Mouse (Mus musculus) forebrain, embryonic 11.5 days (tissue): Measurements from ENCODE around the gene Cldn2. TPM values are rescaled to one million over a fixed set of nuclear protein-coding genes. Genes with fewer than 3 reads are reported as not detected.

Experiments
- ATAC-seq: fragments of 200-750 bp; cut with Nextera tagmentation; replicated peaks from 2 replicates; pipeline ENCODE4 v1.8.0; 2017; ENCODE audit warnings: moderate TSS enrichment; ENCODE audit not compliant: low FRiP score
- DNase-seq: peaks from one replicate; pipeline ENCODE4 v3.0.0-alpha.2; 2017; ENCODE audit warnings: low spot score
- H3K27ac ChIP-seq: fragments of 300-500 bp; sonication (generic); 2 replicates; pipeline ENCODE4 v1.5.1; 2014; ENCODE audit warnings: low read depth, low read length
- H3K27me3 ChIP-seq: fragments of 300-500 bp; sonication (generic); 2 replicates; pipeline ENCODE4 v1.6.1; 2014; ENCODE audit warnings: mild to moderate bottlenecking, low read length, mixed read lengths; ENCODE audit not compliant: control insufficient read depth, insufficient read depth
- H3K36me3 ChIP-seq: fragments of 300-500 bp; sonication (generic); 2 replicates; pipeline ENCODE4 v1.6.1; 2014; ENCODE audit warnings: mild to moderate bottlenecking, low read length, moderate library complexity, mixed read lengths; ENCODE audit not compliant: control insufficient read depth, insufficient read depth
- H3K4me1 ChIP-seq: fragments of 300-500 bp; sonication (generic); replicated peaks from 2 replicates; pipeline ENCODE4 v1.6.1; 2014; ENCODE audit warnings: low read length, mixed read lengths; ENCODE audit not compliant: control insufficient read depth, insufficient read depth
- H3K4me2 ChIP-seq: fragments of 300-500 bp; sonication (generic); 2 replicates; pipeline ENCODE4 v1.6.1; 2014; ENCODE audit warnings: low read depth, mild to moderate bottlenecking, low read length, moderate library complexity, mixed read lengths; ENCODE audit not compliant: severe bottlenecking
- H3K4me3 ChIP-seq: fragments of 300-500 bp; sonication (generic); 2 replicates; pipeline ENCODE4 v1.5.1; 2014; ENCODE audit warnings: low read depth, low read length
- H3K9ac ChIP-seq: fragments of 300-500 bp; sonication (generic); 2 replicates; pipeline ENCODE4 v1.6.1; 2014; ENCODE audit warnings: low read length
- H3K9me3 ChIP-seq: fragments of 300-500 bp; sonication (generic); 2 replicates; pipeline ENCODE4 v1.6.1; 2016; ENCODE audit warnings: low read length, mixed read lengths; ENCODE audit not compliant: control insufficient read depth
- WGBS: fragments of 180-500 bp; shearing (Covaris S2); extraction: QIAGEN DNeasy Blood & Tissue Kit; methylation state at CpG from one replicate; pipeline ENCODE4 v1.1.7; 2014; 5-methylcytosine and 5-hydroxymethylcytosine counted together
- polyA plus RNA-seq: library from polyadenylated mRNA; unstranded; fragments of >200 nt; fragmentation: Nextera tagmentation; extraction: Ambion mirVana; gene quantifications from 2 replicates; pipeline ENCODE4 v1.2.1, GENCODE M21; 2014

Gene Cldn2
- polyA plus RNA-seq, 1 experiment from 2014 or later = 0.05 TPM

DNA sequence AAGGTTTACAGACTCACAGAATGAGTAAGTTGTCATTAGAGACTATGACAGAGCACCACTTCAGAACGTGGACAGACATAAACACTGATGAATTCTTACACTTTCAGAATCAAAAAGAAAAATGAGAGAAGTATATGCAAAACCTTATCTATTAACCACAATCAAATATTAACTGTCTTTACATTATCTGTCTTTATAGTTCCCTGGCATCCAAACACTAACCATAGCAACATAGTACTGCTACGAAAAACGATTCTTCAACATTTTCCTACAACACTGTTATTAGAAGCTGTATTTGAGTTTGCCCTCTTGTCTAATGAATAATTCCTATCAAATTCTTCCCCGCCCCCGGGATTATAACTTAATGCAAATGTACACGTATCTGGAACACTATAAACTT, 40.5 kb downstream of the Cldn2 start:
- H3K27me3 ChIP-seq = no peaks in the 10 kb centered on the region
- no peak for ATAC-seq
- H3K4me2 ChIP-seq = no peak overlapping the region
- no peak overlapping the region for H3K27ac ChIP-seq
- WGBS = 85% methylated on average over 6 of the region's 6 CpGs
- no peaks in the 10 kb centered on the region for H3K9me3 ChIP-seq
- no peak for DNase-seq
- H3K36me3 ChIP-seq = no peaks in the 10 kb centered on the region
- H3K9ac ChIP-seq = no peak overlapping the region
- no peaks in the 10 kb centered on the region for H3K4me1 ChIP-seq
- H3K4me3 ChIP-seq = no peak overlapping the region

GRCm38 (mm10) chrX:139854795-139855194, 54.2 kb downstream of the Cldn2 start:
- Histone ChIP-seq H3K9ac (no peak overlapping the region), H3K9me3 (no peaks in the 10 kb centered on the region), H3K36me3 (no peaks in the 10 kb centered on the region), H3K27ac (no peak overlapping the region), H3K27me3 (no peaks in the 10 kb centered on the region), H3K4me2 (no peak overlapping the region), H3K4me3 (no peak overlapping the region), H3K4me1 (no peaks in the 10 kb centered on the region)
- no peak for ATAC-seq
- no peak for DNase-seq
- 91% methylated on average over 4 of the region's 4 CpGs for WGBS

- 78% methylated on average over 5 of the region's 5 CpGs for WGBS
- H3K4me3 ChIP-seq = no peak overlapping the region
- no peak overlapping the region for H3K4me2 ChIP-seq
- H3K9me3 ChIP-seq = no peaks in the 10 kb centered on the region
- H3K27ac ChIP-seq = no peak overlapping the region
- peaks cover 2% of the 10 kb centered on the region; the same call in 1 of the 2 replicates for H3K27me3 ChIP-seq
- no peaks in the 10 kb centered on the region for H3K36me3 ChIP-seq
- no peak for ATAC-seq
- DNase-seq = no peak
- no peaks in the 10 kb centered on the region for H3K4me1 ChIP-seq
- H3K9ac ChIP-seq = no peak overlapping the region
Observed at GRCm38 (mm10) chrX:139859402-139859801, 58.8 kb downstream of the Cldn2 start.

Other genes starting within 250 kb of the Cldn2 start
- 1.0 and 2.1 TPM in 2 replicates for gene Rnf128, start 237.5 kb upstream of the Cldn2 start, polyA plus RNA-seq
- 0.56 and 1.2 TPM in 2 replicates for gene Tbc1d8b, start 115.8 kb upstream of the Cldn2 start, polyA plus RNA-seq
- not detected in 2 replicates for gene Gm15013, start 86.3 kb upstream of the Cldn2 start, polyA plus RNA-seq
- gene Ripply1, start 18.5 kb upstream of the Cldn2 start, polyA plus RNA-seq = not detected in 2 replicates
- 8.0 and 8.4 TPM in 2 replicates for gene Morc4, start 70.8 kb downstream of the Cldn2 start, polyA plus RNA-seq
- gene Rbm41, start 197.8 kb downstream of the Cldn2 start, polyA plus RNA-seq = 9.3 and 10.0 TPM in 2 replicates